Mouse (Mus musculus) megakaryocyte, embryonic 14.5 days (primary cell): ENCODE data around the gene Cylc1. TPM values are rescaled to one million over a fixed set of nuclear protein-coding genes. Genes with fewer than 3 reads are reported as not detected.

ENCODE experiments used
- H3K27me3 ChIP-seq: replicated peaks from 2 replicates; pipeline ENCODE3; 2012; ENCODE audit warnings: inconsistent platforms
- H3K36me3 ChIP-seq: replicated peaks from 2 replicates; pipeline ENCODE3; 2012; ENCODE audit warnings: low read length, inconsistent platforms, mixed read lengths
- H3K4me1 ChIP-seq: 2 replicates; pipeline ENCODE4 v1.6.1; 2012; ENCODE audit warnings: inconsistent platforms
- H3K4me3 ChIP-seq: replicated peaks from 2 replicates; pipeline ENCODE3; 2012; ENCODE audit warnings: moderate library complexity, mild to moderate bottlenecking, inconsistent platforms
- H3K9me3 ChIP-seq: 2 replicates; pipeline ENCODE4 v1.6.1; 2012; ENCODE audit warnings: inconsistent platforms
- FLI1 ChIP-seq: IDR thresholded peaks from 2 replicates; pipeline ENCODE4 v1.6.1; 2012; ENCODE audit warnings: low read length, inconsistent platforms, mixed read lengths
- GATA1 ChIP-seq: IDR thresholded peaks from 3 replicates; pipeline ENCODE4 v1.6.1; 2012; ENCODE audit warnings: mixed read lengths, low read length, inconsistent platforms, borderline replicate concordance
- polyA plus RNA-seq: library from polyadenylated mRNA; stranded (reverse); fragments of >175 nt; gene quantifications from 2 replicates; pipeline ENCODE4 v1.2.3, GENCODE M21; 2012; ENCODE audit warnings: low replicate concordance; ENCODE audit not compliant: insufficient read depth

Gene Cylc1
- not detected in 2 replicates for polyA plus RNA-seq

DNA sequence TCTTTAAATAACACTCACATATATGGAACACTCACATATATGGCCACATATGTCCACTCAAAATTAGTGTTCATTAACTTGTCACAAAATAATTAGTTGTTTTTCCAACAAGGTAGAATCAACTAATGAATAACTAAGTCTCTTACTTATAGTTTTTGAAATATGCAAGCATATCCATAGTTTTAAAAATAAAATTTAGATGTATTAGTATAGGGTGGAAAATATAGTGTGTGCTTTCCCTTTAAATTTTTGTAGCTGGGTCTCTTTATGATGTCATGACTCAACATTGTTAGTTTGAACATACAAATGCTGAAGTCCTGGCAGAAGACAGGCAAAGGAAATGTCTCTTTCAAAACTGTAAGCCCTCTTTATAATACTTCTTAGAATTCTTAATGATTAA, at the start of gene Cylc1:
Cylc1 (plus strand) TSS at position 301 of the 400 bp plus-strand sequence.
- Histone ChIP-seq H3K9me3 (0 out of 2 replicates have a peak, but pooled peaks cover 4% of the 10 kb centered on the region), H3K4me1 (no peaks in the 10 kb centered on the region), H3K27me3 (no peaks in the 10 kb centered on the region), H3K4me3 (no peak within 1 kb of the TSS), H3K36me3 (no peaks in the 10 kb centered on the region)
- no peak for TF ChIP-seq FLI1

DNA sequence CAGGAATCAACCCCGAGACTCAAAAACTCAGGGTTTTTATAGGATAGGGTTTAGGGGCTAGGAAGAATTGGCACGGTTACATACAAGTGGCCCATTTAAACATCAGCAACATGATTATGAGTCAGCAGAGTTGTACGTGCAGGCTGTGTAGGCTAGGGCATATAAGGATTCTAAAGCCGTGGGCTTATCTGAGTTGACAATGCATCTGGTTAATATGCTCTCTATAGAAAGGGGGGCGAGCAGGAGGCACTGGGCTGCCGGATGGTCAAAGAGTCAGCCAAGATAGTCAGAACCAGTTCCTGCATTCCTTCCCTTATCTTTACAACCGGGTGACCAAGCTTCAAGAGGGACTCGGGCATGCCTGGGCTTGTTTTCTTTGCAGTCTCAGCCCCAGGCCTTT, 31.5 kb upstream of the Cylc1 start:
- Histone ChIP-seq H3K4me3 (no peak overlapping the region), H3K36me3 (no peaks in the 10 kb centered on the region), H3K27me3 (no peaks in the 10 kb centered on the region), H3K4me1 (no peaks in the 10 kb centered on the region), H3K9me3 (0 out of 2 replicates have a peak, but pooled peaks cover 9% of the 10 kb centered on the region)
- TF ChIP-seq FLI1 (no peak), GATA1 (no peak)

DNA sequence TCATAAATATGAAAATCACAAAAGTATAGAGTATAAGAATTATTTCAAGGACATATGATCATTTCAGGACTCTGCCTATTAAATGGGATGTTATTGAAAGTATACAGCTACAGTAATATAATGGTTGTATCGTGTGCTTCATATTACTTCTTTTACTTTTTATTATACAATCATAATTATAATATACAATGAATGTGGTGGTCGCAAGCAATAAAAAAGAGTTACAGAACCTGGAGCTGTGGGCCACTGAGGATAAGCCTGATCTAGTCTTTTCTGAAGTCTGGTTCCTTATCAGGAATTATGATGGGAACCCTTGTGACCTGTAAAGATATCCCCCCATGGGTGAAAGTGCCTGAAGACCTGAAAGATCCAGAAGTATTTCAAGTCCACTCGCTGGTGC, 57.8 kb downstream of the Cylc1 start, which contains the start of gene Gm10112:
Gm10112 (plus strand) TSS at position 301 of the 400 bp plus-strand sequence.
- no peaks in the 10 kb centered on the region for H3K9me3 ChIP-seq
- no peak within 1 kb of the TSS for H3K4me3 ChIP-seq
- no peaks in the 10 kb centered on the region for H3K4me1 ChIP-seq
- H3K36me3 ChIP-seq: no peaks in the 10 kb centered on the region
- TF ChIP-seq FLI1 (no peak), GATA1 (no peak)
- H3K27me3 ChIP-seq: peaks cover 2% of the 10 kb centered on the region

Other genes with a start within 250 kb of the Cylc1 start
- gene Gm10112, start 57.9 kb downstream of the Cylc1 start, polyA plus RNA-seq: not detected in 2 replicates